Mouse (Mus musculus): ENCODE results near the gene Mfsd11. TPM values are rescaled to one million over a fixed set of nuclear protein-coding genes. Genes with fewer than 3 reads are reported as not detected.

Gene Mfsd11
- polyA plus RNA-seq, 1 experiment from 2014 or later = 37.0 TPM

DNA sequence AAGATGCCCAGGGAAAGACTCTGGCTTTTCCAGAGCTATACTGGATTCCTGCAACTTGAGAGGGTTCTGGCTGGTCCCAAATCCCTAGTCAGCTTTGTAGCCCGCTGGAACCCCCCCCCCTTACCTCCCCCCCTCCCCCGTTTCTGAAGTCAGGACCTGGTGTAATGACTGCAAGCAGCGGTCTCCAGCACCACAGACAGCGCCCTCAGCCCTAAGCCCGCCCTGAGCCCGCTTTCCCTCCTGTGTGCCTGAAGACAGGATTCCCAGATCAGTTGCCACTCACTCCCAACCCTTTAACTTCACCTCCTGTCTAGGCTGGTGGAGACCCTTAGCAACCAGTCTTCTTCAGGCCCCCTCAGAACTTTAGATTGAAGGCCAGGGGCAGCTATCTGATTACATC is 68.5 kb downstream of the Mfsd11 start:
- H3K4me1 ChIP-seq (replicated peaks; ENCODE audit: control insufficient read depth, insufficient read depth, low read length) = peaks cover 8% of the 10 kb centered on the region
- H3K4me3 ChIP-seq (ENCODE audit: low read depth, low read length) = peak overlapping the region; percentile 75
- DNase-seq (ENCODE audit: low spot score) (peak; percentile 59), ATAC-seq (ENCODE audit: low FRiP score) (no peak)
- H3K27me3 ChIP-seq (ENCODE audit: control insufficient read depth, insufficient read depth, low read length) = peaks cover 13% of the 10 kb centered on the region
- peak overlapping the region; percentile 50 for H3K9ac ChIP-seq (ENCODE audit: low read depth, low read length)
- H3K4me2 ChIP-seq (replicated peaks; ENCODE audit: low read depth, low read length) = peak overlapping the region; percentile 99
- no peaks in the 10 kb centered on the region for H3K9me3 ChIP-seq (ENCODE audit: control insufficient read depth, low read length)
- H3K27ac ChIP-seq (ENCODE audit: low read depth, low read length) = no peak overlapping the region
- WGBS = 17% methylated on average over 6 of the region's 6 CpGs
- H3K36me3 ChIP-seq (ENCODE audit: control insufficient read depth, insufficient read depth, low read length) = no peaks in the 10 kb centered on the region

DNA sequence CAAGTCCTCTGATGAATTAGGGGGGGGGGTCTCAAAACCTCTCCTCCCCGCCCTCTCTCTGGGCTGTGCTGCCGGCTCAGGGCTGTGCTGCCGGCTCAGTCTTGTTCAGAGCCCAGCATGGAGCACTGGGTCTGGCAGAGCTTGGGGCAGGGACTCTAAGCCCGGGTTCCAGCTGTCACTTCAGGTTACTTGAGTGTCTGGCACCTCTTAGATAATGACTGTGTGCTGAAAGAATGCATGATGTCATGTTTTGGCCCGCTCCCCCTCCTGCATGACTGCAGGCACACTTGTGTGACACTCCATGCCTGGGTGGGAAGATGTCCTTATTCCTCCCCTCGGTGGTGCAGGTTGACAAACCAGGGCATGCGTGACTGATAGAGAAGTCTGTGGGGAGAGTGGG is 69.8 kb downstream of the Mfsd11 start:
- no peak overlapping the region for H3K9ac ChIP-seq (ENCODE audit: low read depth, low read length)
- H3K4me1 ChIP-seq (replicated peaks; ENCODE audit: control insufficient read depth, insufficient read depth, low read length) = peaks cover 8% of the 10 kb centered on the region
- H3K36me3 ChIP-seq (ENCODE audit: control insufficient read depth, insufficient read depth, low read length) = no peaks in the 10 kb centered on the region
- H3K27me3 ChIP-seq (ENCODE audit: control insufficient read depth, insufficient read depth, low read length) = peaks cover 13% of the 10 kb centered on the region
- no peak overlapping the region for H3K4me3 ChIP-seq (ENCODE audit: low read depth, low read length)
- H3K27ac ChIP-seq (ENCODE audit: low read depth, low read length) = no peak overlapping the region
- H3K9me3 ChIP-seq (ENCODE audit: control insufficient read depth, low read length) = no peaks in the 10 kb centered on the region
- WGBS = 49% methylated on average over 7 of the region's 7 CpGs
- no peak for DNase-seq (ENCODE audit: low spot score)
- H3K4me2 ChIP-seq (replicated peaks; ENCODE audit: low read depth, low read length) = 0 out of 2 replicates have a peak overlapping the region, but pooled peaks have one; percentile 3
- ATAC-seq (ENCODE audit: low FRiP score) = no peak

Other genes with a start within 250 kb of the Mfsd11 start
- 2.1 and 2.7 TPM in 2 replicates for gene Rhbdf2, start 225.4 kb upstream of the Mfsd11 start, polyA plus RNA-seq (2014; fragmentation: Nextera tagmentation; extraction: Ambion mirVana)
- 0.32 and 0.43 TPM in 2 replicates for gene Prcd, start 198.9 kb upstream of the Mfsd11 start, polyA plus RNA-seq (2014; fragmentation: Nextera tagmentation; extraction: Ambion mirVana)
- 2.4 and 2.8 TPM in 2 replicates for gene Cygb, start 198.1 kb upstream of the Mfsd11 start, polyA plus RNA-seq (2014; fragmentation: Nextera tagmentation; extraction: Ambion mirVana)
- not detected in 2 replicates for gene St6galnac1, start 76.9 kb upstream of the Mfsd11 start, polyA plus RNA-seq (2014; fragmentation: Nextera tagmentation; extraction: Ambion mirVana)
- gene Mxra7, start 24.4 kb upstream of the Mfsd11 start, polyA plus RNA-seq (2014; fragmentation: Nextera tagmentation; extraction: Ambion mirVana) = 57.9 and 61.8 TPM in 2 replicates
- gene Mettl23, start 9.2 kb upstream of the Mfsd11 start, polyA plus RNA-seq (2014; fragmentation: Nextera tagmentation; extraction: Ambion mirVana) = 61.6 and 70.6 TPM in 2 replicates
- gene Jmjd6, start 9.0 kb upstream of the Mfsd11 start, polyA plus RNA-seq (2014; fragmentation: Nextera tagmentation; extraction: Ambion mirVana) = 88.8 and 91.3 TPM in 2 replicates
- gene Srsf2, start 654 bp downstream of the Mfsd11 start, polyA plus RNA-seq (2014; fragmentation: Nextera tagmentation; extraction: Ambion mirVana) = 935 and 944 TPM in 2 replicates
- 5.7 and 6.6 TPM in 2 replicates for gene Mgat5b, start 66.4 kb downstream of the Mfsd11 start, polyA plus RNA-seq (2014; fragmentation: Nextera tagmentation; extraction: Ambion mirVana)